Mouse (Mus musculus) heart, postnatal 25 days (tissue): Measurements from ENCODE around the gene Crim1. TPM values are rescaled to one million over a fixed set of nuclear protein-coding genes. Genes with fewer than 3 reads are reported as not detected.

Source experiments
- microRNA-seq: library from miRNA; unstranded; fragments of <30 nt; microRNA quantifications from one replicate; pipeline ENCODE4 v1.2.0, GENCODE M21; 2022
- total RNA-seq, 2 experiments: library from RNA; stranded (reverse); gene quantifications; 2 replicates each; pipeline ENCODE4 v1.2.3; 2021

Crim1 gene
- total RNA-seq, 2 experiments from 2014 or later: 45.2 to 48.7 TPM

Small RNA genes lying within 50 kb of the gene (microRNA-seq; reads per million reads assigned to microRNA genes)
- not detected for gene Gm25069

Other genes starting within 250 kb of the Crim1 start
- 10 to 100 TPM; 82.4 to 84.5 TPM for gene Fez2, start 217.9 kb downstream of the Crim1 start, total RNA-seq